Mouse (Mus musculus) forebrain, embryonic 16.5 days (tissue): ENCODE data around the gene Cnot4. TPM values are rescaled to one million over a fixed set of nuclear protein-coding genes. Genes with fewer than 3 reads are reported as not detected.

ENCODE experiments used
- ATAC-seq: fragments of 200-750 bp; cut with Nextera tagmentation; 2 replicates; pipeline ENCODE4 v1.8.0; 2017; ENCODE audit warnings: mild to moderate bottlenecking, moderate library complexity
- H3K27ac ChIP-seq: fragments of 300-500 bp; sonication (generic); 2 replicates; pipeline ENCODE4 v1.5.1; 2014; ENCODE audit warnings: low read length, control low read depth
- H3K27me3 ChIP-seq: fragments of 300-500 bp; sonication (generic); replicated peaks from 2 replicates; pipeline ENCODE4 v1.6.1; 2014; ENCODE audit warnings: low read length; ENCODE audit not compliant: control insufficient read depth, insufficient read depth
- H3K36me3 ChIP-seq: fragments of 300-500 bp; sonication (generic); 2 replicates; pipeline ENCODE4 v1.6.1; 2014; ENCODE audit not compliant: control insufficient read depth, insufficient read depth
- H3K4me1 ChIP-seq: fragments of 300-500 bp; sonication (generic); replicated peaks from 2 replicates; pipeline ENCODE4 v1.6.1; 2014; ENCODE audit warnings: low read length; ENCODE audit not compliant: control insufficient read depth, insufficient read depth
- H3K4me2 ChIP-seq: fragments of 300-500 bp; sonication (generic); 2 replicates; pipeline ENCODE4 v1.6.1; 2014; ENCODE audit warnings: mild to moderate bottlenecking, low read length, control low read depth
- H3K4me3 ChIP-seq: fragments of 300-500 bp; sonication (generic); replicated peaks from 2 replicates; pipeline ENCODE4 v1.5.1; 2014; ENCODE audit warnings: mild to moderate bottlenecking, low read length, control low read depth
- H3K9ac ChIP-seq: fragments of 300-500 bp; sonication (generic); replicated peaks from 2 replicates; pipeline ENCODE4 v1.6.1; 2014; ENCODE audit warnings: low read depth, low read length, control low read depth
- H3K9me3 ChIP-seq: fragments of 300-500 bp; sonication (generic); 2 replicates; pipeline ENCODE4 v1.6.1; 2016; ENCODE audit warnings: low read length; ENCODE audit not compliant: control insufficient read depth
- WGBS: fragments of 180-500 bp; shearing (Covaris S2); extraction: QIAGEN DNeasy Blood & Tissue Kit; methylation state at CpG from one replicate; pipeline ENCODE4 v1.1.7; 2014; 5-methylcytosine and 5-hydroxymethylcytosine counted together
- polyA plus RNA-seq: library from polyadenylated mRNA; unstranded; fragments of >200 nt; fragmentation: Nextera tagmentation; extraction: Ambion mirVana; gene quantifications from 2 replicates; pipeline ENCODE4 v1.2.1, GENCODE M21; 2015

Gene Cnot4
- polyA plus RNA-seq, 1 experiment from 2014 or later, result 36.2 TPM

- H3K4me2 ChIP-seq, result no peak overlapping the region
- no peaks in the 10 kb centered on the region for H3K4me1 ChIP-seq
- no peaks in the 10 kb centered on the region; the same call in 1 of the 2 replicates for H3K9me3 ChIP-seq
- no peak for ATAC-seq
- no peaks in the 10 kb centered on the region for H3K36me3 ChIP-seq
- 85% methylated on average over 3 of the region's 3 CpGs for WGBS
- H3K9ac ChIP-seq, result no peak overlapping the region
- H3K4me3 ChIP-seq, result no peak overlapping the region
- H3K27ac ChIP-seq, result no peak overlapping the region
- H3K27me3 ChIP-seq, result no peaks in the 10 kb centered on the region
These were observed 14.3 kb upstream of the Cnot4 start for GRCm38 (mm10) chr6:35147726-35148422.

GRCm38 (mm10) chr6:35145569-35145968, 12.0 kb upstream of the Cnot4 start:
- no peak overlapping the region for H3K4me3 ChIP-seq
- no peaks in the 10 kb centered on the region; the same call in 1 of the 2 replicates for H3K9me3 ChIP-seq
- H3K9ac ChIP-seq, result no peak overlapping the region
- 92% methylated on average over 2 of the region's 2 CpGs for WGBS
- no peak overlapping the region for H3K4me2 ChIP-seq
- no peaks in the 10 kb centered on the region for H3K4me1 ChIP-seq
- H3K27ac ChIP-seq, result no peak overlapping the region
- H3K27me3 ChIP-seq, result no peaks in the 10 kb centered on the region
- no peak for ATAC-seq
- H3K36me3 ChIP-seq, result no peaks in the 10 kb centered on the region

GRCm38 (mm10) chr6:35140351-35140750, 6.8 kb upstream of the Cnot4 start:
- no peaks in the 10 kb centered on the region for H3K27me3 ChIP-seq
- 79% methylated on average over 1 of the region's 1 CpGs for WGBS
- no peak overlapping the region for H3K9ac ChIP-seq
- no peaks in the 10 kb centered on the region for H3K4me1 ChIP-seq
- no peak overlapping the region for H3K27ac ChIP-seq
- H3K36me3 ChIP-seq, result no peaks in the 10 kb centered on the region
- no peak overlapping the region for H3K4me3 ChIP-seq
- no peak for ATAC-seq
- no peak overlapping the region for H3K4me2 ChIP-seq
- no peaks in the 10 kb centered on the region; the same call in 1 of the 2 replicates for H3K9me3 ChIP-seq

GRCm38 (mm10) chr6:35134844-35135243, 1.3 kb upstream of the Cnot4 start:
- no peaks in the 10 kb centered on the region for H3K9me3 ChIP-seq
- peaks cover 16% of the 10 kb centered on the region for H3K4me1 ChIP-seq
- H3K9ac ChIP-seq, result no peak overlapping the region
- H3K36me3 ChIP-seq, result no peaks in the 10 kb centered on the region
- no peak for ATAC-seq
- no peaks in the 10 kb centered on the region for H3K27me3 ChIP-seq
- WGBS, result 64% methylated on average over 2 of the region's 2 CpGs
- H3K4me3 ChIP-seq, result no peak overlapping the region
- no peak overlapping the region; the same call in 1 of the 2 replicates for H3K4me2 ChIP-seq
- no peak overlapping the region for H3K27ac ChIP-seq

GRCm38 (mm10) chr6:35133246-35133578, 312 bp downstream of the Cnot4 start:
- WGBS, result under 1% methylated on average over 23 of the region's 25 CpGs
- no peaks in the 10 kb centered on the region for H3K27me3 ChIP-seq
- peak overlapping the region; percentile 92 for H3K27ac ChIP-seq
- H3K36me3 ChIP-seq, result no peaks in the 10 kb centered on the region
- peak overlapping the region; percentile 93 for H3K4me2 ChIP-seq
- ATAC-seq, result peak; percentile 90
- peaks cover 16% of the 10 kb centered on the region for H3K4me1 ChIP-seq
- peak overlapping the region; percentile 79 for H3K9ac ChIP-seq
- H3K4me3 ChIP-seq, result peak overlapping the region; percentile 76
- no peaks in the 10 kb centered on the region for H3K9me3 ChIP-seq

GRCm38 (mm10) chr6:35132806-35133205, 718 bp downstream of the Cnot4 start:
- Histone ChIP-seq H3K27me3 (no peaks in the 10 kb centered on the region), H3K9me3 (no peaks in the 10 kb centered on the region), H3K4me1 (peaks cover 16% of the 10 kb centered on the region), H3K27ac (peak overlapping the region; percentile 92), H3K4me2 (peak overlapping the region; percentile 93), H3K4me3 (peak overlapping the region; percentile 76), H3K36me3 (no peaks in the 10 kb centered on the region), H3K9ac (peak overlapping the region; percentile 79)
- WGBS, result under 1% methylated on average over 11 of the region's 11 CpGs
- peak; percentile 2 for ATAC-seq

GRCm38 (mm10) chr6:35122488-35122887, 11.0 kb downstream of the Cnot4 start:
- ATAC-seq, result no peak
- Histone ChIP-seq H3K4me2 (no peak overlapping the region), H3K4me1 (no peaks in the 10 kb centered on the region), H3K27ac (no peak overlapping the region), H3K27me3 (no peaks in the 10 kb centered on the region), H3K9me3 (no peaks in the 10 kb centered on the region), H3K36me3 (no peaks in the 10 kb centered on the region), H3K4me3 (no peak overlapping the region), H3K9ac (no peak overlapping the region)
- WGBS, result 86% methylated on average over 2 of the region's 2 CpGs

- no peaks in the 10 kb centered on the region for H3K4me1 ChIP-seq
- H3K36me3 ChIP-seq, result no peaks in the 10 kb centered on the region
- no peak overlapping the region for H3K27ac ChIP-seq
- no peak for ATAC-seq
- WGBS, result 98% methylated on average over 3 of the region's 3 CpGs
- H3K27me3 ChIP-seq, result no peaks in the 10 kb centered on the region
- H3K4me2 ChIP-seq, result no peak overlapping the region
- H3K4me3 ChIP-seq, result no peak overlapping the region
- H3K9me3 ChIP-seq, result no peaks in the 10 kb centered on the region
- H3K9ac ChIP-seq, result no peak overlapping the region
These were observed 11.6 kb downstream of the Cnot4 start for GRCm38 (mm10) chr6:35121925-35122324.

- no peak for ATAC-seq
- WGBS, result 96% methylated on average over 1 of the region's 1 CpGs
- H3K36me3 ChIP-seq, result no peaks in the 10 kb centered on the region
These were observed 31.1 kb downstream of the Cnot4 start for GRCm38 (mm10) chr6:35102457-35102856.

GRCm38 (mm10) chr6:35084927-35085326, 48.6 kb downstream of the Cnot4 start:
- WGBS, result 97% methylated on average over 3 of the region's 3 CpGs
- no peak for ATAC-seq
- H3K27ac ChIP-seq, result no peak overlapping the region

More at GRCm38 (mm10) chr6:35102457-35102856, 31.1 kb downstream of the Cnot4 start:
- Histone ChIP-seq H3K4me3 (no peak overlapping the region), H3K4me1 (no peaks in the 10 kb centered on the region), H3K27ac (no peak overlapping the region), H3K27me3 (no peaks in the 10 kb centered on the region), H3K9me3 (no peaks in the 10 kb centered on the region), H3K9ac (no peak overlapping the region), H3K4me2 (no peak overlapping the region)

More at GRCm38 (mm10) chr6:35084927-35085326, 48.6 kb downstream of the Cnot4 start:
- Histone ChIP-seq H3K9ac (no peak overlapping the region), H3K4me1 (no peaks in the 10 kb centered on the region), H3K9me3 (no peaks in the 10 kb centered on the region), H3K36me3 (no peaks in the 10 kb centered on the region), H3K4me3 (no peak overlapping the region), H3K4me2 (no peak overlapping the region), H3K27me3 (no peaks in the 10 kb centered on the region)
